Mouse (Mus musculus): ENCODE results near the gene Skap2.

DNA sequence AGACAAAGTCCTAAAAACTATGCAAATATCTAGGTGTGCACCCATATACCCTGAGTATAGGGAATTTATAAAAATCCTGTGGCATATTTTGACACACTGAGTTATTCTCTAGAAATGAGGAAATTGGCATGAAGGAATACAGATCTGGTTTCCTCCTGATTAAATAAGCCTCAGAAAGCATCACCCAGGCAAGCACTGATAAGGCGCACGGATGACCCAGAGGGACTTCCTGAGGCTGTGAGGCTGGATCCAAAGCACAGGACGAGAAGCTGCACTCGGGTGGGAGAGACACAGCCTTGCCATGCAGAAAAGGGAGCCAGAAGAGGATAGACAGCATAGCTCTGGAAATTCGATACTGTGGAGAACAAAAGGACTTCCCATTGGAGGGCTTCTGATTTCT, 12.4 kb upstream of the Skap2 start:
- no peak for TF ChIP-seq CTCF (IDR thresholded peaks at IDR 0.05)
- no peak for TF ChIP-seq EP300 (IDR thresholded peaks at IDR 0.05)

All from lung, postnatal 0 days (tissue).